9 mouse cellular contexts compared by ENCODE assay signal in the genomic region with DNA sequence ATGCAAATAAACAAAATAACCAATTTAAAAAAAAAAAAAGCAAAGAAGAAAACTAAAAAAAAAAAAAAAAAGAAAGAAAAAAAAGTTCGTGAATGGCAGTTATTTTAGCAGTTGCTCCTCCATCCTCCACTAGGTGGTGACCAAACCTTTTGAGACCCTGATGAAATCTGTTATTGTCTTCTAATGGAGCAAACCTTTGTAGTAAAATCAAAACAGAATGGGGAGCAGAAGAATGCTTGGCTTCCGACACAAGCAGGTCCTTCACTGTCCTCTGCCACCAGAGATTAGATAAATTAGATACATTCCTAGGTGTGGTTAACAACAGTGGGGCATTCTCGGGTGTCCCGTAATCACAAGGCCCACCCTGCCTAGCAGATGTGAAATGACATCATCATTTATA. TPM values are rescaled to one million over a fixed set of nuclear protein-coding genes. Genes with fewer than 3 reads are reported as not detected.
A peak's percentile ranks its signal among the peaks of the same experiment; 100 is the strongest.
DNase-seq lines count a peak whose midpoint lies in the region; ATAC-seq and TF ChIP-seq lines count a peak whose summit lies in the region.
"Had no signal": no experiment of that assay in that cellular context is flagged by ENCODE, and none has a peak within 500 bp of the region (broad histone marks: within the 10 kb centered on the region; RNA-seq: fewer than 3 reads in every experiment).

No protein-coding gene starts in this region.

- H3K36me3 ChIP-seq in kidney, adult 2 months (ENCODE audit: control insufficient read depth, insufficient read depth, low read length): no peaks in the 10 kb centered on the region
- H3K36me3 ChIP-seq in kidney, embryonic 16.5 days (ENCODE audit: insufficient read depth, low read length): no peaks in the 10 kb centered on the region
- no peaks in the 10 kb centered on the region for H3K36me3 ChIP-seq in liver, postnatal 0 days (replicated peaks; ENCODE audit: insufficient read depth, low read length)
- H3K36me3 ChIP-seq: neural tube, embryonic 13.5 days had no signal

- TF ChIP-seq EP300 in liver, postnatal 0 days (IDR thresholded peaks at IDR 0.05; ENCODE audit: low read depth): no peak

- H3K27me3 ChIP-seq in kidney, adult 2 months (replicated peaks; ENCODE audit: control insufficient read depth, insufficient read depth, low read length): no peaks in the 10 kb centered on the region
- H3K27me3 ChIP-seq in kidney, embryonic 16.5 days (ENCODE audit: insufficient read depth, low read length): no peaks in the 10 kb centered on the region
- H3K27me3 ChIP-seq in liver, postnatal 0 days (ENCODE audit: insufficient read depth, low read length): no peaks in the 10 kb centered on the region
- H3K27me3 ChIP-seq: neural tube, embryonic 13.5 days had no signal

- no peaks in the 10 kb centered on the region for H3K4me1 ChIP-seq in kidney, adult 2 months (ENCODE audit: control insufficient read depth, insufficient read depth, low read length)
- H3K4me1 ChIP-seq in kidney, embryonic 16.5 days (ENCODE audit: insufficient read depth, low read length): peaks cover 9% of the 10 kb centered on the region
- no peaks in the 10 kb centered on the region for H3K4me1 ChIP-seq in cortical plate, adult 2 months (ENCODE audit: control insufficient read depth, insufficient read depth, low read length)
- H3K4me1 ChIP-seq in liver, postnatal 0 days (ENCODE audit: insufficient read depth): 0 out of 2 replicates have a peak, but pooled peaks cover 3% of the 10 kb centered on the region

- peak; percentile 21 for DNase-seq in kidney, adult 2 months
- peak; percentile 49 for DNase-seq in Muller cell, postnatal 12 days (ENCODE audit: inconsistent ontology term)
- peak; percentile 13 for DNase-seq in liver, postnatal 0 days
- no peak for DNase-seq in adrenal gland, adult 8-10 months
- no peak for DNase-seq in natural killer cell, adult 2 months (ENCODE audit: low spot score in 2 of 2)

- H3K9me3 ChIP-seq in kidney, embryonic 16.5 days (ENCODE audit: low read length): no peaks in the 10 kb centered on the region
- H3K9me3 ChIP-seq in liver, postnatal 0 days (ENCODE audit: low read length): no peaks in the 10 kb centered on the region
- H3K9me3 ChIP-seq: neural tube, embryonic 13.5 days had no signal

- H3K27ac ChIP-seq in kidney, adult 2 months (ENCODE audit: insufficient read depth, low read depth, low read length): no peak overlapping the region
- H3K27ac ChIP-seq in kidney, embryonic 16.5 days (ENCODE audit: low read length): no peak overlapping the region
- H3K27ac ChIP-seq in cortical plate, adult 2 months (ENCODE audit: insufficient read depth, low read length): no peak overlapping the region
- no peak overlapping the region for H3K27ac ChIP-seq in liver, postnatal 0 days (ENCODE audit: low read depth)
- H3K27ac ChIP-seq: neural tube, embryonic 13.5 days had no signal

- no peak for TF ChIP-seq POLR2A in kidney, adult 2 months (IDR thresholded peaks at IDR 0.05; ENCODE audit: low read depth, low read length)
- no peak for TF ChIP-seq POLR2A in cortical plate, adult 2 months (IDR thresholded peaks at IDR 0.05; ENCODE audit: extremely low read depth, insufficient read depth, low read length)

- no peak overlapping the region for H3K9ac ChIP-seq in kidney, embryonic 16.5 days (replicated peaks; ENCODE audit: low read length)
- no peak overlapping the region for H3K9ac ChIP-seq in liver, postnatal 0 days (replicated peaks)
- H3K9ac ChIP-seq: neural tube, embryonic 13.5 days had no signal

- no peak overlapping the region for H3K4me2 ChIP-seq in kidney, embryonic 16.5 days (replicated peaks; ENCODE audit: low read depth, low read length)
- no peak overlapping the region for H3K4me2 ChIP-seq in liver, postnatal 0 days (ENCODE audit: low read depth, low read length)
- H3K4me2 ChIP-seq: neural tube, embryonic 13.5 days had no signal

- 0 out of 2 replicates have a peak, but pooled peaks have one; percentile 8 for TF ChIP-seq CTCF in kidney, adult 2 months (conservative IDR thresholded peaks at IDR 0.05; ENCODE audit: insufficient read depth, insufficient read length, low read depth, low read length)
- peak; percentile 43; the same call in 1 of the 2 replicates for TF ChIP-seq CTCF in cortical plate, adult 2 months (IDR thresholded peaks at IDR 0.05; ENCODE audit: extremely low read depth, insufficient read depth, low read length)
- peak; percentile 57 for TF ChIP-seq CTCF in liver, postnatal 0 days (IDR thresholded peaks at IDR 0.05; ENCODE audit: low read depth)

- ATAC-seq in kidney, embryonic 16.5 days (ENCODE audit: low FRiP score, low TSS enrichment): no peak
- no peak for ATAC-seq in liver, postnatal 0 days

- whole genome bisulfite sequencing in kidney, adult 2 months: 43% methylated on average over 4 of the region's 4 CpGs
- 42% methylated on average over 4 of the region's 4 CpGs for WGBS in kidney, embryonic 16.5 days
- 39% methylated on average over 4 of the region's 4 CpGs for WGBS in liver, postnatal 0 days (ENCODE audit: insufficient replicate concordance)

- no peak overlapping the region for H3K4me3 ChIP-seq in kidney, adult 2 months (ENCODE audit: insufficient read depth, low read depth, low read length)
- no peak overlapping the region for H3K4me3 ChIP-seq in kidney, embryonic 16.5 days (ENCODE audit: low read length)
- no peak overlapping the region for H3K4me3 ChIP-seq in cortical plate, adult 2 months (ENCODE audit: insufficient read depth, low read length)
- no peak overlapping the region for H3K4me3 ChIP-seq in liver, postnatal 0 days (ENCODE audit: low read depth, low read length)
- H3K4me3 ChIP-seq: neural tube, embryonic 13.5 days had no signal

RNA-seq across cellular contexts. Expression of gene Cdh26, which starts 4.1 kb away (rescaled TPM):
- 0.08 and 0.12 TPM in 2 replicates for polyA plus RNA-seq in kidney, adult 2 months (2012; rRNA removed)
- polyA plus RNA-seq in kidney, embryonic 16.5 days (2015; fragmentation: Nextera tagmentation; extraction: Ambion mirVana): 0.52 and 0.68 TPM in 2 replicates
- 0.23 TPM in 2 replicates for polyA plus RNA-seq in cortical plate, adult 2 months (2012; rRNA removed)
- 0.09 and 0.13 TPM in 2 replicates for polyA plus RNA-seq in liver, postnatal 0 days (2015; fragmentation: Nextera tagmentation; extraction: Ambion mirVana)
- total RNA-seq in adrenal gland, adult 8-10 months (2022): not detected
- polyA plus RNA-seq: neural tube, embryonic 13.5 days had no signal

RNA-seq across cellular contexts. Expression of gene Fam217b, which starts 11.9 kb away (rescaled TPM):
- 1.8 TPM in 2 replicates for polyA plus RNA-seq in kidney, adult 2 months (2012; rRNA removed)
- 5.3 and 5.6 TPM in 2 replicates for polyA plus RNA-seq in kidney, embryonic 16.5 days (2015; fragmentation: Nextera tagmentation; extraction: Ambion mirVana)
- 37.4 and 37.7 TPM in 2 replicates for polyA plus RNA-seq in cortical plate, adult 2 months (2012; rRNA removed)
- 0.82 and 1.3 TPM in 2 replicates for polyA plus RNA-seq in liver, postnatal 0 days (2015; fragmentation: Nextera tagmentation; extraction: Ambion mirVana)
- total RNA-seq in adrenal gland, adult 8-10 months (2022): 1 to 10 TPM; 4.6 to 7.0 (median 5.6) TPM

RNA-seq across cellular contexts. Expression of gene Ppp1r3d, which starts 12.0 kb away (rescaled TPM):
- 1.5 and 2.4 TPM in 2 replicates for polyA plus RNA-seq in kidney, adult 2 months (2012; rRNA removed)
- 2.9 and 3.0 TPM in 2 replicates for polyA plus RNA-seq in kidney, embryonic 16.5 days (2015; fragmentation: Nextera tagmentation; extraction: Ambion mirVana)
- polyA plus RNA-seq in cortical plate, adult 2 months (2012; rRNA removed): 5.6 and 6.3 TPM in 2 replicates
- polyA plus RNA-seq in liver, postnatal 0 days (2015; fragmentation: Nextera tagmentation; extraction: Ambion mirVana): 1.2 TPM in 2 replicates
- total RNA-seq in adrenal gland, adult 8-10 months (2022): 1 to 10 TPM; 1.9 to 5.1 (median 3.0) TPM

RNA-seq across cellular contexts. Expression of gene Sycp2, which starts 18.7 kb away (rescaled TPM):
- 0.01 TPM in 1 of 2 replicates, not detected in the other for polyA plus RNA-seq in kidney, adult 2 months (2012; rRNA removed)
- polyA plus RNA-seq in kidney, embryonic 16.5 days (2015; fragmentation: Nextera tagmentation; extraction: Ambion mirVana): 0.04 TPM in 1 of 2 replicates, not detected in the other
- polyA plus RNA-seq in cortical plate, adult 2 months (2012; rRNA removed): 0.83 and 0.90 TPM in 2 replicates
- 0.01 TPM in 1 of 2 replicates, not detected in the other for polyA plus RNA-seq in liver, postnatal 0 days (2015; fragmentation: Nextera tagmentation; extraction: Ambion mirVana)
- total RNA-seq in adrenal gland, adult 8-10 months (2022): under 1 TPM in 3 of 4 experiments, not detected in 1; 0.15 to 0.65 (median 0.32) TPM
- polyA plus RNA-seq: large intestine, adult 2 months had no signal

Comparison
In these comparisons a context has a peak if more than half of its experiments do, and no peak if none do; other contexts are left out.
1. DNase-seq: peak in kidney, adult 2 months (single experiment), Muller cell, postnatal 12 days (single experiment) and liver, postnatal 0 days (single experiment); none in adrenal gland, adult 8-10 months (single experiment) and natural killer cell, adult 2 months (0 of 2).
2. Peak in every context shown above with its lines, with median percentiles within 50 percentile points of each other: CTCF ChIP-seq.